Comparison of ENCODE assay signal across 8 mouse cellular contexts in genomic region chr3:146500810-146501201, GRCm38 (mm10). TPM values are rescaled to one million over a fixed set of nuclear protein-coding genes. Genes with fewer than 3 reads are reported as not detected.
DNase-seq lines count a peak whose midpoint lies in the region; ATAC-seq and TF ChIP-seq lines count a peak whose summit lies in the region.

No protein-coding gene starts in this region.

- H3K27me3 ChIP-seq in kidney, adult 2 months (replicated peaks; ENCODE audit: control insufficient read depth, insufficient read depth, low read length): no peaks in the 10 kb centered on the region
- H3K27me3 ChIP-seq in midbrain, embryonic 10.5 days (ENCODE audit: low read depth, poor library complexity, severe bottlenecking): peaks cover 16% of the 10 kb centered on the region

- under 1% methylated on average over 5 of the region's 5 CpGs for WGBS in kidney, adult 2 months
- 24% methylated on average over 5 of the region's 5 CpGs for WGBS in midbrain, embryonic 10.5 days

- H3K9me3 ChIP-seq in midbrain, embryonic 10.5 days (replicated peaks): no peaks in the 10 kb centered on the region

- peaks cover 14% of the 10 kb centered on the region; the same call in 1 of the 2 replicates for H3K4me1 ChIP-seq in kidney, adult 2 months (ENCODE audit: control insufficient read depth, insufficient read depth, low read length)
- H3K4me1 ChIP-seq in midbrain, embryonic 10.5 days: peaks cover 24% of the 10 kb centered on the region

- H3K4me3 ChIP-seq in kidney, adult 2 months (ENCODE audit: insufficient read depth, low read depth, low read length): peak overlapping the region; percentile 95
- H3K4me3 ChIP-seq in midbrain, embryonic 10.5 days: peak overlapping the region; percentile 88

- no peak for TF ChIP-seq CTCF in kidney, adult 2 months (conservative IDR thresholded peaks at IDR 0.05; ENCODE audit: insufficient read depth, insufficient read length, low read depth, low read length)

- no peak for DNase-seq in kidney, adult 2 months
- no peak for DNase-seq in kidney, adult 8-10 months
- peak; percentile 28 for DNase-seq in adipocyte (ENCODE audit: low spot score)
- no peak for DNase-seq in midbrain, embryonic 10.5 days (ENCODE audit: low spot score)
- no peak for DNase-seq in ovary, adult 18-20 months (ENCODE audit: low spot score)
- no peak for DNase-seq in adrenal gland, postnatal 4 days (ENCODE audit: low spot score in 2 of 2)
- DNase-seq in lung, adult 18-20 months: no peak

- TF ChIP-seq POLR2A in kidney, adult 2 months (IDR thresholded peaks at IDR 0.05; ENCODE audit: low read depth, low read length): no peak

- peaks cover 6% of the 10 kb centered on the region for H3K36me3 ChIP-seq in kidney, adult 2 months (ENCODE audit: control insufficient read depth, insufficient read depth, low read length)
- H3K36me3 ChIP-seq in midbrain, embryonic 10.5 days: peaks cover 44% of the 10 kb centered on the region

- H3K27ac ChIP-seq in kidney, adult 2 months (ENCODE audit: insufficient read depth, low read depth, low read length): peak overlapping the region; percentile 85; the same call in 1 of the 2 replicates
- H3K27ac ChIP-seq in midbrain, embryonic 10.5 days (replicated peaks): peak overlapping the region; percentile 97

- peak; percentile 11; the same call in 1 of the 2 replicates for ATAC-seq in granulocyte monocyte progenitor cell, adult 5-6 weeks (replicated peaks; ENCODE audit: poor library complexity, severe bottlenecking)

RNA-seq across cellular contexts. Expression of gene Gng5, which starts 1.2 kb away (rescaled TPM):
- polyA plus RNA-seq in kidney, adult 2 months (2012; rRNA removed): 567 and 600 TPM in 2 replicates
- 393 and 432 TPM in 2 replicates for total RNA-seq in granulocyte monocyte progenitor cell, adult 5-6 weeks (2014; fragmentation: Nextera tagmentation)
- total RNA-seq in granulocyte monocyte progenitor cell, adult 5-6 weeks (2017): 166 and 178 TPM in 2 replicates
- 1,116 and 1,275 TPM in 2 replicates for polyA plus RNA-seq in midbrain, embryonic 10.5 days (2016; fragmentation: Nextera tagmentation; extraction: Ambion mirVana)
- total RNA-seq in adrenal gland, postnatal 4 days (2021): 100 to 1,000 TPM; 218 to 228 TPM

RNA-seq across cellular contexts. Expression of gene Spata1, which starts 1.3 kb away (rescaled TPM):
- 0.79 and 0.89 TPM in 2 replicates for polyA plus RNA-seq in kidney, adult 2 months (2012; rRNA removed)
- total RNA-seq in granulocyte monocyte progenitor cell, adult 5-6 weeks (2014; fragmentation: Nextera tagmentation): 4.6 and 6.4 TPM in 2 replicates
- total RNA-seq in granulocyte monocyte progenitor cell, adult 5-6 weeks (2017): 7.9 and 27.0 TPM in 2 replicates
- 4.7 and 5.8 TPM in 2 replicates for polyA plus RNA-seq in midbrain, embryonic 10.5 days (2016; fragmentation: Nextera tagmentation; extraction: Ambion mirVana)
- 1 to 10 TPM; 4.3 TPM for total RNA-seq in adrenal gland, postnatal 4 days (2021)

RNA-seq across cellular contexts. Expression of gene Rpf1, which starts 20.4 kb away (rescaled TPM):
- 9.9 and 13.6 TPM in 2 replicates for polyA plus RNA-seq in kidney, adult 2 months (2012; rRNA removed)
- 60.8 and 77.7 TPM in 2 replicates for total RNA-seq in granulocyte monocyte progenitor cell, adult 5-6 weeks (2014; fragmentation: Nextera tagmentation)
- total RNA-seq in granulocyte monocyte progenitor cell, adult 5-6 weeks (2017): 90.3 and 93.0 TPM in 2 replicates
- polyA plus RNA-seq in midbrain, embryonic 10.5 days (2016; fragmentation: Nextera tagmentation; extraction: Ambion mirVana): 66.4 and 72.7 TPM in 2 replicates
- total RNA-seq in adrenal gland, postnatal 4 days (2021): 10 to 100 TPM; 39.8 to 40.4 TPM

RNA-seq across cellular contexts. Expression of gene Ctbs, which starts 51.2 kb away (rescaled TPM):
- polyA plus RNA-seq in kidney, adult 2 months (2012; rRNA removed): 10.5 and 10.7 TPM in 2 replicates
- total RNA-seq in granulocyte monocyte progenitor cell, adult 5-6 weeks (2014; fragmentation: Nextera tagmentation): 4.7 and 10.5 TPM in 2 replicates
- total RNA-seq in granulocyte monocyte progenitor cell, adult 5-6 weeks (2017): 7.3 and 10.9 TPM in 2 replicates
- 5.7 and 6.6 TPM in 2 replicates for polyA plus RNA-seq in midbrain, embryonic 10.5 days (2016; fragmentation: Nextera tagmentation; extraction: Ambion mirVana)
- 10 to 100 TPM; 16.9 to 21.7 TPM for total RNA-seq in adrenal gland, postnatal 4 days (2021)
